Mouse (Mus musculus): ENCODE data around the gene Hecw2. TPM values are rescaled to one million over a fixed set of nuclear protein-coding genes. Genes with fewer than 3 reads are reported as not detected.

Gene Hecw2
- polyA plus RNA-seq, 1 experiment from 2014 or later: 5.5 TPM

GRCm38 (mm10) chr1:53978514-53978831 is 216.5 kb downstream of the Hecw2 start:
- DNase-seq (ENCODE audit: low spot score) (no peak), ATAC-seq (ENCODE audit: insufficient read depth, low FRiP score, low TSS enrichment) (no peak)
- no peaks in the 10 kb centered on the region for H3K4me1 ChIP-seq (ENCODE audit: control insufficient read depth, insufficient read depth, low read length)
- H3K36me3 ChIP-seq (ENCODE audit: control insufficient read depth, insufficient read depth, low read length): no peaks in the 10 kb centered on the region
- H3K4me2 ChIP-seq (ENCODE audit: low read depth): no peak overlapping the region
- H3K27ac ChIP-seq (ENCODE audit: low read depth, low read length): no peak overlapping the region
- 79% methylated on average over 2 of the region's 2 CpGs for WGBS
- H3K27me3 ChIP-seq (ENCODE audit: control insufficient read depth, insufficient read depth, low read length): no peaks in the 10 kb centered on the region
- no peaks in the 10 kb centered on the region for H3K9me3 ChIP-seq (ENCODE audit: control insufficient read depth, low read length)
- no peak overlapping the region for H3K4me3 ChIP-seq (ENCODE audit: low read depth, low read length)
- no peak overlapping the region for H3K9ac ChIP-seq (ENCODE audit: low read length)

DNA sequence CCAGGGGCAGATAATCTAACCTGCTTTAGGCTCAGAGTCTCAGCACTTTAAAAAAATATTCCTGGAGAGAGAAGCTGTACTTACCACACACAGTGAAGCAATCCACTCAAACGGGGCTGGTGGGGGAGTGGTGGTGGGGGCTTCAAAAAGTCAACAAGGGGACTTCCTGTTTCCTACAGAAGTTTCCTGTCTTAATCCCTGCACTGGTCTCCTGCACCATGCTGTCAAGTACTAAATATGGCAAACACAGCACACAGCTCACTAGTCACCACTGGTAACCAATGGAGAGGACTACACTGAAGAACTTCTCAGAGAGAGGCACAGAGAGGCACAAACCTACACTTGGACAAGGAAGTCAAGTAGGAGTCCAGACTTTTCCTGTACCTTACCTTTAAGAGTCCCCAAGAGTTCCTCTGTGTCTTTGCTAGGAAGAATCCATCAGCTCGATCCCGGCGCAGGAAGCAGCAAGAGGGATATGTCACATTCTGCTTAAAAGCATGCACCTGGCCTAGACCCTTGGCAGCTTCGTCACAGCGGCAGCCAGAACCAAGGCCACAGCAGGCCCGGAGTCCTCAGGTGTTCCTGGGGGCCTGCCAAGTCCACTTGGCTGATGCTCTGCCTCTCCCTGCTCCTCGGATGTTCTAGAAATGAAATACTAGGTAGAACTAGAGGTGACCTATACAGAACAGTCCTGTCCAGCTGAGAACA is 217.0 kb downstream of the Hecw2 start:
- no peaks in the 10 kb centered on the region for H3K4me1 ChIP-seq (ENCODE audit: control insufficient read depth, insufficient read depth, low read length)
- no peaks in the 10 kb centered on the region for H3K9me3 ChIP-seq (ENCODE audit: control insufficient read depth, low read length)
- 86% methylated on average over 8 of the region's 8 CpGs for WGBS
- ATAC-seq (ENCODE audit: insufficient read depth, low FRiP score, low TSS enrichment): no peak
- no peak for DNase-seq (ENCODE audit: low spot score)
- no peak overlapping the region for H3K9ac ChIP-seq (ENCODE audit: low read length)
- H3K4me2 ChIP-seq (ENCODE audit: low read depth): no peak overlapping the region
- H3K27me3 ChIP-seq (ENCODE audit: control insufficient read depth, insufficient read depth, low read length): no peaks in the 10 kb centered on the region
- no peak overlapping the region for H3K4me3 ChIP-seq (ENCODE audit: low read depth, low read length)
- no peaks in the 10 kb centered on the region for H3K36me3 ChIP-seq (ENCODE audit: control insufficient read depth, insufficient read depth, low read length)
- H3K27ac ChIP-seq (ENCODE audit: low read depth, low read length): 0 out of 2 replicates have a peak overlapping the region, but pooled peaks have one; percentile 56

DNA sequence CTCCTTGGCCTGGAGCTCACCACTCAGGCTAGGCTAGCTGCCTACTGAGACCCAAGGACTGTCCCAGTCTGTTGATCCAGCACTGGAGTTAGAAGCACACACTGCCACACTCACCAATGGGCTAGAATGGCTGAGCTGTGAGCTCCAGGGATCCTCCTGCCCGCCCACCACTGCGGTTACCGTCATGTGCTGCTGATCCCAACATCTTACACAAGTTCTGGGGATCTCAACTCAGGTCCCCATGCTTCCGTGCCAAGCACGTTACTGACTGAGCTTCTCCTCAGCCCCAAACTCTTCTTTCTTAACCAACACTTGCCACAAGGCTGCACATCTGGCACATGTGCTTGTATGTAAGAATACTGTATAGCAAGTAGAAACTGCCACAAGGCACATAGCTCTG is 218.2 kb downstream of the Hecw2 start:
- no peak overlapping the region for H3K4me3 ChIP-seq (ENCODE audit: low read depth, low read length)
- H3K9me3 ChIP-seq (ENCODE audit: control insufficient read depth, low read length): no peaks in the 10 kb centered on the region
- no peaks in the 10 kb centered on the region for H3K36me3 ChIP-seq (ENCODE audit: control insufficient read depth, insufficient read depth, low read length)
- ATAC-seq (ENCODE audit: insufficient read depth, low FRiP score, low TSS enrichment) (no peak), DNase-seq (ENCODE audit: low spot score) (no peak)
- H3K4me1 ChIP-seq (ENCODE audit: control insufficient read depth, insufficient read depth, low read length): no peaks in the 10 kb centered on the region
- 95% methylated on average over 5 of the region's 5 CpGs for WGBS
- H3K27ac ChIP-seq (ENCODE audit: low read depth, low read length): no peak overlapping the region
- no peak overlapping the region for H3K4me2 ChIP-seq (ENCODE audit: low read depth)
- H3K9ac ChIP-seq (ENCODE audit: low read length): no peak overlapping the region
- no peaks in the 10 kb centered on the region for H3K27me3 ChIP-seq (ENCODE audit: control insufficient read depth, insufficient read depth, low read length)

DNA sequence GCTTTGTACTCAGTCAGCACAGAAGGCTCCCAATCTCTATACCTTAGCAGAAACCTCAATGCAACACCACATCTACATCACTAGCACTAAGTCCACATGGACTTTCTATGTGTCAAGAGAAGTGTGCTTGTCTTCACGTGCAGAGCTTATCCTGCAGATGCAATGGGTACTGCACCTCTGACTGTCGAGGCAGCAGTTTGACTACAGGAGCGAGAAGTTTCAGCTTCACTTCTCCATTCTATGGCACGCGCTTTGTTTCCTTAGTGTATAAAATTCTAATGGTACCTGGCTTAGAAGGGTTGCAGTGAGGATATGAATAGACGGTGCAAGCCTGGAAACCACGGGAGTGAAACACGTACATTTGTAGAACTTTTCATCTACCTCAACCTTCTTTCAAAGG is 218.9 kb downstream of the Hecw2 start:
- no peak overlapping the region for H3K4me2 ChIP-seq (ENCODE audit: low read depth)
- no peak for ATAC-seq (ENCODE audit: insufficient read depth, low FRiP score, low TSS enrichment)
- 92% methylated on average over 8 of the region's 8 CpGs for WGBS
- no peak overlapping the region for H3K9ac ChIP-seq (ENCODE audit: low read length)
- H3K4me1 ChIP-seq (ENCODE audit: control insufficient read depth, insufficient read depth, low read length): no peaks in the 10 kb centered on the region
- no peak for DNase-seq (ENCODE audit: low spot score)
- no peaks in the 10 kb centered on the region for H3K36me3 ChIP-seq (ENCODE audit: control insufficient read depth, insufficient read depth, low read length)
- H3K27me3 ChIP-seq (ENCODE audit: control insufficient read depth, insufficient read depth, low read length): no peaks in the 10 kb centered on the region
- no peak overlapping the region for H3K4me3 ChIP-seq (ENCODE audit: low read depth, low read length)
- H3K9me3 ChIP-seq (ENCODE audit: control insufficient read depth, low read length): no peaks in the 10 kb centered on the region
- H3K27ac ChIP-seq (ENCODE audit: low read depth, low read length): no peak overlapping the region

GRCm38 (mm10) chr1:53974941-53975340 is 220.0 kb downstream of the Hecw2 start:
- Histone ChIP-seq H3K4me2 (ENCODE audit: low read depth) (no peak overlapping the region), H3K27ac (ENCODE audit: low read depth, low read length) (no peak overlapping the region), H3K9ac (ENCODE audit: low read length) (no peak overlapping the region), H3K4me1 (ENCODE audit: control insufficient read depth, insufficient read depth, low read length) (no peaks in the 10 kb centered on the region), H3K9me3 (ENCODE audit: control insufficient read depth, low read length) (no peaks in the 10 kb centered on the region), H3K27me3 (ENCODE audit: control insufficient read depth, insufficient read depth, low read length) (no peaks in the 10 kb centered on the region), H3K4me3 (ENCODE audit: low read depth, low read length) (no peak overlapping the region), H3K36me3 (ENCODE audit: control insufficient read depth, insufficient read depth, low read length) (no peaks in the 10 kb centered on the region)
- 73% methylated on average over 5 of the region's 5 CpGs for WGBS
- no peak for DNase-seq (ENCODE audit: low spot score)
- no peak for ATAC-seq (ENCODE audit: insufficient read depth, low FRiP score, low TSS enrichment)

DNA sequence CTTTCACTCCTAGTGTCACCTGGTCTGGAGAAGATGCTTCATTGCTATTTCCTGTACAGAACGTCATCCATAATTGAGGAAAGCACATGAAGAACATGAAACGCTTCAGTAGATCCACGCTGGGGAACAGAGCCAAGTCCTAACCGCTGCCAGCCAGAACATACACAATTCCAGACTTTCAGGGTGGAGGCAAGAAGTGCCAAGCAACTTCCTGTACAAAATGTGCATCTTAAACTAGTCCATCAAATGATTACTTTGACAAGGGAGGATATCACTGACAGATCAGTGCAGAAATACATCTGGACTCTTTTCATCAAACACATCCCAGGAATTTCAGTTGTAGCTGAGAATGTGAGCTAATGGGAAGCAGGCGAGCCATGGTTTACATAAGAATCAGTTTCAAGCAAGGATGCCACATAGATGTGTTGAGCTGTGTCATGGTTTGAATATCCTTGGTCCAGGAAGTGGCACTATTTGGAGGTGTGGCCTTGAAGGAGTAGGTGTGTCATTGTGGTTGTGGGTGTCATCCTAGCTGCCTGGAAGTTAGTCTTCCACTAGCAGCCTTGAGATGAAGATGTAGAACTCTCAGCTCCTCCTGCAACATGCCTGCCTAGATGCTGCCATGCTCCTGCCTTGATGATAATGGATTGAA is 224.5 kb downstream of the Hecw2 start:
- ATAC-seq (ENCODE audit: insufficient read depth, low FRiP score, low TSS enrichment) (no peak), DNase-seq (ENCODE audit: low spot score) (no peak)
- Histone ChIP-seq H3K27ac (ENCODE audit: low read depth, low read length) (no peak overlapping the region), H3K4me1 (ENCODE audit: control insufficient read depth, insufficient read depth, low read length) (no peaks in the 10 kb centered on the region), H3K9me3 (ENCODE audit: control insufficient read depth, low read length) (no peaks in the 10 kb centered on the region), H3K36me3 (ENCODE audit: control insufficient read depth, insufficient read depth, low read length) (no peaks in the 10 kb centered on the region), H3K9ac (ENCODE audit: low read length) (no peak overlapping the region), H3K27me3 (ENCODE audit: control insufficient read depth, insufficient read depth, low read length) (no peaks in the 10 kb centered on the region), H3K4me2 (ENCODE audit: low read depth) (no peak overlapping the region), H3K4me3 (ENCODE audit: low read depth, low read length) (no peak overlapping the region)
- 91% methylated on average over 5 of the region's 5 CpGs for WGBS

DNA sequence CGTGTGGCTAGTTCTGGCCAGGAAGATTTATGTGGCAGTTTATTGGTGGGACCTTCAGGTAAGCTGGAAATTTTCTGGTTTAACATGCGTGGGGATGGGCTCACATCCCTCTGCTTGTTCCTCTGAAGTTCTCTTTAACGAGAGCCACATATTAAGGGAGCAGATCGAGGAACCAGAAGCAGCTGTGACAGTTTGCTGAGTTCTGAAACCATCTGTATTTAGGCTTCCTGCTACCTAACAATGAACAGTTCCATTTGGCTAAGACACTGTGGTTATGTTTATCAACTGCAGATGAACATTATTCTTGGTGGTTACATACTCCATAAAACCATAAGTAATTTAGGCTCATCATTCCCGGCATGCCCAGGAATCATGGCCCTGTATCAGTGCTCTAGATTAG is 242.6 kb downstream of the Hecw2 start:
- WGBS: 84% methylated on average over 5 of the region's 5 CpGs
- ATAC-seq (ENCODE audit: insufficient read depth, low FRiP score, low TSS enrichment) (no peak), DNase-seq (ENCODE audit: low spot score) (no peak)
- H3K9me3 ChIP-seq (ENCODE audit: control insufficient read depth, low read length): no peaks in the 10 kb centered on the region
- no peak overlapping the region for H3K4me3 ChIP-seq (ENCODE audit: low read depth, low read length)
- no peaks in the 10 kb centered on the region for H3K36me3 ChIP-seq (ENCODE audit: control insufficient read depth, insufficient read depth, low read length)
- H3K27ac ChIP-seq (ENCODE audit: low read depth, low read length): no peak overlapping the region
- H3K4me1 ChIP-seq (ENCODE audit: control insufficient read depth, insufficient read depth, low read length): no peaks in the 10 kb centered on the region
- H3K4me2 ChIP-seq (ENCODE audit: low read depth): no peak overlapping the region
- H3K9ac ChIP-seq (ENCODE audit: low read length): no peak overlapping the region
- H3K27me3 ChIP-seq (ENCODE audit: control insufficient read depth, insufficient read depth, low read length): no peaks in the 10 kb centered on the region

DNA sequence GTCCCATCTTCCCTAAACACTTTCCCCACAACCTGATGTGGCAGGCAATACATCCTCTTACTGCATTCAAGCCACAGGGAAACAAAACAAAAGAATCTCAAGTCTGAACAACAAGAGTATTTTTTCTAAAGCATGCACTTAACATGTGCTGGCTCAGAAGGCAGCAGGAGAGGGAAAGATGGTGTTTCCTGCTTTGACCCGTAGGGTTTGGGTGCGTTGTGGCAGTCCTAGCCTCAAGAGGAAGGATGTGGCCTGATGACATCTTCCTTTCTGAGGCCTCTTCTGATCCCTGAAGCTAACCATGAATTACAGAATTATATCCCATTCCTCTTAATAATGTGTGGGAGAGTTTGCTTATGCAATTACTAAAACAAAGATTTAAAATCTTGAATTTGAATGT is 249.2 kb downstream of the Hecw2 start:
- DNase-seq (ENCODE audit: low spot score) (no peak), ATAC-seq (ENCODE audit: insufficient read depth, low FRiP score, low TSS enrichment) (no peak)
- WGBS: 87% methylated on average over 2 of the region's 2 CpGs
- Histone ChIP-seq H3K4me2 (ENCODE audit: low read depth) (no peak overlapping the region), H3K9ac (ENCODE audit: low read length) (no peak overlapping the region), H3K4me1 (ENCODE audit: control insufficient read depth, insufficient read depth, low read length) (no peaks in the 10 kb centered on the region), H3K36me3 (ENCODE audit: control insufficient read depth, insufficient read depth, low read length) (no peaks in the 10 kb centered on the region), H3K27ac (ENCODE audit: low read depth, low read length) (no peak overlapping the region), H3K27me3 (ENCODE audit: control insufficient read depth, insufficient read depth, low read length) (no peaks in the 10 kb centered on the region), H3K9me3 (ENCODE audit: control insufficient read depth, low read length) (no peaks in the 10 kb centered on the region), H3K4me3 (ENCODE audit: low read depth, low read length) (no peak overlapping the region)

- no peak for ATAC-seq (ENCODE audit: insufficient read depth, low FRiP score, low TSS enrichment)
- Histone ChIP-seq H3K9me3 (ENCODE audit: control insufficient read depth, low read length) (no peaks in the 10 kb centered on the region), H3K9ac (ENCODE audit: low read length) (no peak overlapping the region), H3K4me3 (ENCODE audit: low read depth, low read length) (no peak overlapping the region), H3K4me1 (ENCODE audit: control insufficient read depth, insufficient read depth, low read length) (peaks cover 3% of the 10 kb centered on the region; the same call in 1 of the 2 replicates), H3K27me3 (ENCODE audit: control insufficient read depth, insufficient read depth, low read length) (no peaks in the 10 kb centered on the region), H3K4me2 (ENCODE audit: low read depth) (no peak overlapping the region), H3K27ac (ENCODE audit: low read depth, low read length) (no peak overlapping the region), H3K36me3 (ENCODE audit: control insufficient read depth, insufficient read depth, low read length) (no peaks in the 10 kb centered on the region)
- DNase-seq (ENCODE audit: low spot score): no peak
- WGBS: 76% methylated on average over 8 of the region's 8 CpGs
These were observed 252.5 kb downstream of the Hecw2 start for GRCm38 (mm10) chr1:53942468-53942867.
